Mouse (Mus musculus) R1 (cell line): ENCODE data around the gene Cuta.

Source experiments
- DNase-seq: peaks from one replicate; pipeline ENCODE4 v3.0.0-alpha.2; 2018; ENCODE audit warnings: low read depth, low spot score

Gene Cuta

GRCm38 (mm10) chr17:26939178-26939972 lies at the start of gene Cuta:
TSS of gene Cuta (minus strand) at chr17:26939569.
- DNase-seq = peak; percentile 99

GRCm38 (mm10) chr17:26985503-26986179 lies 46.3 kb upstream of the Cuta start:
- no peak for DNase-seq

GRCm38 (mm10) chr17:26983382-26983781 lies 44.0 kb upstream of the Cuta start:
- DNase-seq = no peak

- DNase-seq = no peak
Measured at GRCm38 (mm10) chr17:26981050-26981449, 41.7 kb upstream of the Cuta start.

GRCm38 (mm10) chr17:26979426-26979825 lies 40.1 kb upstream of the Cuta start:
- no peak for DNase-seq

GRCm38 (mm10) chr17:26977354-26977753 lies 38.0 kb upstream of the Cuta start:
- peak; percentile 54 for DNase-seq

- DNase-seq = no peak
Measured at GRCm38 (mm10) chr17:26975415-26975814, 36.0 kb upstream of the Cuta start.

- no peak for DNase-seq
Measured at GRCm38 (mm10) chr17:26974547-26974946, 35.2 kb upstream of the Cuta start.

- peak; percentile 97 for DNase-seq
Measured at GRCm38 (mm10) chr17:26972703-26973574, 33.6 kb upstream of the Cuta start, which contains the start of gene Zbtb9. TSS of gene Zbtb9 (plus strand) at chr17:26973167.

GRCm38 (mm10) chr17:26972107-26972506 lies 32.7 kb upstream of the Cuta start:
- no peak for DNase-seq

- no peak for DNase-seq
Measured at GRCm38 (mm10) chr17:26971247-26971905, 32.0 kb upstream of the Cuta start.

GRCm38 (mm10) chr17:26970221-26970620 lies 30.9 kb upstream of the Cuta start:
- DNase-seq = no peak

- DNase-seq = no peak
Measured at GRCm38 (mm10) chr17:26969257-26969656, 29.9 kb upstream of the Cuta start.

GRCm38 (mm10) chr17:26968200-26968611 lies 28.8 kb upstream of the Cuta start:
- no peak for DNase-seq

- no peak for DNase-seq
Measured at GRCm38 (mm10) chr17:26967477-26967876, 28.1 kb upstream of the Cuta start.

- no peak for DNase-seq
Measured at GRCm38 (mm10) chr17:26966993-26967392, 27.6 kb upstream of the Cuta start.

GRCm38 (mm10) chr17:26961572-26962240 lies 22.3 kb upstream of the Cuta start:
- DNase-seq = no peak

- DNase-seq = no peak
Measured at GRCm38 (mm10) chr17:26959815-26960214, 20.4 kb upstream of the Cuta start.

GRCm38 (mm10) chr17:26958880-26959279 lies 19.5 kb upstream of the Cuta start:
- no peak for DNase-seq

GRCm38 (mm10) chr17:26957872-26958271 lies 18.5 kb upstream of the Cuta start:
- DNase-seq = no peak

- no peak for DNase-seq
Measured at GRCm38 (mm10) chr17:26956895-26957294, 17.5 kb upstream of the Cuta start.
